Mouse (Mus musculus) midbrain, embryonic 12.5 days (tissue): ENCODE measurements around the gene Gm9837. TPM values are rescaled to one million over a fixed set of nuclear protein-coding genes. Genes with fewer than 3 reads are reported as not detected.
A peak's percentile ranks its signal among the peaks of the same experiment; 100 is the strongest.

Experiments used
- ATAC-seq: fragments of 200-750 bp; cut with Nextera tagmentation; 2 replicates; pipeline ENCODE4 v1.8.0; 2017; ENCODE audit warnings: low read depth, moderate TSS enrichment, moderate library complexity; ENCODE audit not compliant: low FRiP score
- H3K27ac ChIP-seq: fragments of 300-500 bp; sonication (generic); replicated peaks from 2 replicates; pipeline ENCODE4 v1.5.1; 2016; ENCODE audit warnings: mild to moderate bottlenecking
- H3K27me3 ChIP-seq: fragments of 300-500 bp; sonication (generic); 2 replicates; pipeline ENCODE4 v1.6.1; 2016; ENCODE audit warnings: mild to moderate bottlenecking
- H3K36me3 ChIP-seq: fragments of 300-500 bp; sonication (generic); 2 replicates; pipeline ENCODE4 v1.6.1; 2016
- H3K4me1 ChIP-seq: fragments of 300-500 bp; sonication (generic); 2 replicates; pipeline ENCODE4 v1.6.1; 2016
- H3K4me2 ChIP-seq: fragments of 300-500 bp; sonication (generic); replicated peaks from 2 replicates; pipeline ENCODE4 v1.6.1; 2016; ENCODE audit warnings: mild to moderate bottlenecking, moderate library complexity
- H3K4me3 ChIP-seq: fragments of 300-500 bp; sonication (generic); 2 replicates; pipeline ENCODE4 v1.5.1; 2016; ENCODE audit warnings: mild to moderate bottlenecking
- H3K9ac ChIP-seq: fragments of 300-500 bp; sonication (generic); replicated peaks from 2 replicates; pipeline ENCODE4 v1.6.1; 2016; ENCODE audit warnings: mild to moderate bottlenecking, moderate library complexity
- H3K9me3 ChIP-seq: fragments of 300-500 bp; sonication (generic); 2 replicates; pipeline ENCODE4 v1.6.1; 2016; ENCODE audit warnings: mild to moderate bottlenecking
- WGBS: fragments of 180-500 bp; shearing (Covaris S2); methylation state at CpG from one replicate; pipeline ENCODE4 v1.1.7; 2016; 5-methylcytosine and 5-hydroxymethylcytosine counted together
- polyA plus RNA-seq: library from polyadenylated mRNA; unstranded; fragments of >200 nt; fragmentation: Nextera tagmentation; extraction: Ambion mirVana; gene quantifications from 2 replicates; pipeline ENCODE4 v1.2.1, GENCODE M21; 2016

Gene Gm9837
- polyA plus RNA-seq, 1 experiment from 2014 or later = not detected

DNA sequence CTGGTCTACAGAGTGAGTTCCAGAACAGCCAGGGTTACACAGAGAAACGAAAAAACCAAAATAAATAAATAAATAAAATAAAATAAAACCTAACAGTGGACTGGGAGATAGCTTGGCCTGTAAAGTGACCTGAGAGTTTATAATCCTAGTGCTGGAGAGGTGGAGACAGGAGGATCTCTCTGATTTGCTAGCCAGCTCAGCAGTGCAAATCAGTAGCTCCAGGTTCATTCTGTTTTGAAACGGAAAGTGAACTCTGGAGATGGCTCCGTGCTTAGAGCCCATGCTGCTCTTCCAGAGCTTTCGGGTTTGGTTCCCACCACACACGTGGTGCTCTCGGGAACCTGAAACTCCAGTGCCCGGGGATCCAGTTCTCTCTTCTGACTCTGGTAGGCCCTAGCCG lies 22.3 kb downstream of the Gm9837 start:
- 88% methylated on average over 8 of the region's 8 CpGs for whole genome bisulfite sequencing
- Histone ChIP-seq H3K36me3 (no peaks in the 10 kb centered on the region), H3K9me3 (no peaks in the 10 kb centered on the region), H3K9ac (no peak overlapping the region), H3K27me3 (peaks cover 4% of the 10 kb centered on the region; the same call in 1 of the 2 replicates), H3K4me3 (no peak overlapping the region), H3K27ac (no peak overlapping the region), H3K4me1 (no peaks in the 10 kb centered on the region), H3K4me2 (no peak overlapping the region)
- no peak for ATAC-seq

DNA sequence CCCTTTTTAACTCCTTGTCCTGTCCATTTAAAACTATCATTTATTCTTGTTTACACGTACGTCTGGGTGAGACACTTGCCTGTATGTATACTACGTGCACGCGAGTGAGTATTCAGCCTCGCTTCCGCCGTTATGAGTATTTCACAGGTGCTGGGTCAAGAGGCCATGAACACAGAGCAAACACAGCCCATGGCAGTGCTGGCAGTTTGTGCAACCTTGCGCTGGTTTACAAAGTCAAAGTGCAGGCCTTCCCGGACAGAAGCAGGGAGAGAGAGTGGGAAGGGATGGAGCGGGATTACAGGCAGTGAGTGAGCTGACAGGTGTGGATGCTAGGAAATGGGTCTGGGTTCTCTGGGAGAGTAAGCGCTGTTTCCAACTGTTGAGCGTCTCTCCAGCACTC lies 24.1 kb downstream of the Gm9837 start:
- no peak for ATAC-seq

DNA sequence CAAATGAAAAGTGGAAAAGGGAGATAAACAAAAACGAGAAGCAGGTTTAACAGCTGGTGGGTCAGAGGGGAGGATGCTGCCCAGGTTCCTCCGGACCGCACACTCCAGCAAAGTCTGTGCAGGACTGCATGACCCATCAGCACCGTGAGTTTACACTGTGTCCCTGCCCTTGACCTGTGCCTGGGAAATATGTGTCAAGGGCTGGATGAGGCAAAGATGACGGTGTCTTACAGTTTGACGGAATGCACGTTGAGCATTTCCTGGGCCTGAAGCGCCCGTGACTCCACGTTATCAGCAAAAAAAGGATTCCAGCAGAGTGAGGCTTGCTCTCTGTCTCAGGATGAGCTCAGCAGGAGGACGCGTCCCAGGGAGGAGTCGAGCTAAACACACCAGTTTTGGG lies 24.7 kb downstream of the Gm9837 start:
- WGBS = 59% methylated on average over 13 of the region's 13 CpGs
- Histone ChIP-seq H3K4me1 (no peaks in the 10 kb centered on the region), H3K9ac (no peak overlapping the region)

More for the DNA sequence above, 24.1 kb downstream of the Gm9837 start:
- H3K36me3 ChIP-seq = no peaks in the 10 kb centered on the region
- H3K4me3 ChIP-seq = no peak overlapping the region
- H3K27ac ChIP-seq = no peak overlapping the region
- no peaks in the 10 kb centered on the region for H3K4me1 ChIP-seq
- H3K27me3 ChIP-seq = no peaks in the 10 kb centered on the region; the same call in 1 of the 2 replicates
- H3K9ac ChIP-seq = no peak overlapping the region
- H3K9me3 ChIP-seq = no peaks in the 10 kb centered on the region
- no peak overlapping the region for H3K4me2 ChIP-seq
- WGBS = 87% methylated on average over 13 of the region's 13 CpGs

DNA sequence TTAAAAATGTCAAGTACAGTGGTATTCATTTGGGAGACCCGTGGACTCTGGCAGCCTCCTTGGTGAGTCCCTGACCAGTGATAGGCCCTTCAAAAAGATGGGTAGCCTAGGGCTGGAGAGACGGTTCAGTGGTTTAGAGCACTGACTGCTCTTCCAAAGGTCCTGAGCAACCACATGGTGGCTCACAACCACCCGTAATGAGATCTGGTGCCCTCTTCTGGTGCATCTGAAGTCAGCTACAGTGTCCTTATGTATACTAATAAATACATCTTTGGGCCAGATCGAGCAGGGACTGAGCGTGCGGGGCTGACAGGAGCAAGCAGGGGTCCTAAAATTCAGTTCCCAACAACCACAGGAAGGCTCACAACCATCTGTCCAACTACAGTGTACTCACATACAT lies 26.4 kb downstream of the Gm9837 start:
- Histone ChIP-seq H3K4me1 (no peaks in the 10 kb centered on the region), H3K27ac (no peak overlapping the region), H3K9me3 (no peaks in the 10 kb centered on the region), H3K9ac (no peak overlapping the region), H3K4me2 (no peak overlapping the region), H3K4me3 (no peak overlapping the region), H3K27me3 (no peaks in the 10 kb centered on the region), H3K36me3 (no peaks in the 10 kb centered on the region)
- 44% methylated on average over 6 of the region's 6 CpGs for WGBS
- no peak for ATAC-seq

More for the DNA sequence above, 24.7 kb downstream of the Gm9837 start:
- Histone ChIP-seq H3K4me2 (no peak overlapping the region), H3K27me3 (no peaks in the 10 kb centered on the region; the same call in 1 of the 2 replicates), H3K36me3 (no peaks in the 10 kb centered on the region), H3K4me3 (no peak overlapping the region), H3K9me3 (no peaks in the 10 kb centered on the region), H3K27ac (no peak overlapping the region)
- ATAC-seq = no peak

DNA sequence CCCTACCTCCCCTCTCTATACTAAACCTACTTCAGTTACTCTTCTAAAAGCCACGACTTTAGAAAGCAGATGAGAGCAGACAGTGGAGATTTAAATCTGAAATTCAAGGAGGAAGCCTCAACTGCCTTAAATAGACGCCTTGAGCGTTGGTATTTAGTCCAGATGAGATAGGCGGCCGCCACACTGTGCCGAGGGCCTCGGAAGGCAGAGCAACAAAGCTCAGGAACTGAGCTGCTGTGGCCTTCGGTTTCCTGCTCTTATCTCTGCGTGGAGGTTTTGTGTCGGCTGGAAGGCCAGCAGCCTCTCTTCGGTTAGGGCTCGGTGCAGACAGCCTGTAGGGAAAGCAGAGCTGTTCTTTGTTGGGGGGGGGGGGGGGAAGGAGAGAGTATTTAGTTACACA lies 28.4 kb downstream of the Gm9837 start:
- no peak for ATAC-seq
- Histone ChIP-seq H3K4me3 (no peak overlapping the region), H3K9ac (no peak overlapping the region), H3K27me3 (no peaks in the 10 kb centered on the region), H3K36me3 (no peaks in the 10 kb centered on the region), H3K4me2 (no peak overlapping the region), H3K9me3 (no peaks in the 10 kb centered on the region), H3K4me1 (no peaks in the 10 kb centered on the region), H3K27ac (no peak overlapping the region)
- 49% methylated on average over 12 of the region's 12 CpGs for WGBS

DNA sequence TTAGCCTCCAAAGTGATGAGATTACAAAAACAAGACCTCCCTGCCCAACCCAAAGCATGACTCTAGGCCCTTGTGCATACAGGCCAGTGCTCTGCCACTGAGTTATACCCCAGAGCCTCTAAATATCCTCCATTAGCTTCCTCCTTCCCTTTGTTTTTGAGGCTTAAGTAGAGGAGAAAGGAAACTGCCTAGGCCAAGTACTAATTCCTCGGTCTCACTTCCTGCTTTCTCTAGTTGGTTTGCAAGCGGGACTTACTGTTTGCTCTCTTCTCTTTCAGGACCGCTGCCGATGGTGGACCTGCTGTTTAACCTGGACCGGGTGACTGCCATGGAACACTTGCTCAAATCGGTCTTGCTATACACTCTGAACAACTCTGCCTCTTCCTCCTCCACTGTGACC lies 33.9 kb downstream of the Gm9837 start:
- H3K4me3 ChIP-seq = no peak overlapping the region
- no peaks in the 10 kb centered on the region for H3K27me3 ChIP-seq
- no peaks in the 10 kb centered on the region for H3K36me3 ChIP-seq
- no peak overlapping the region for H3K9ac ChIP-seq
- no peak overlapping the region for H3K4me2 ChIP-seq
- H3K9me3 ChIP-seq = no peaks in the 10 kb centered on the region
- H3K4me1 ChIP-seq = peaks cover 3% of the 10 kb centered on the region
- WGBS = 89% methylated on average over 6 of the region's 6 CpGs
- no peak for ATAC-seq
- H3K27ac ChIP-seq = no peak overlapping the region

DNA sequence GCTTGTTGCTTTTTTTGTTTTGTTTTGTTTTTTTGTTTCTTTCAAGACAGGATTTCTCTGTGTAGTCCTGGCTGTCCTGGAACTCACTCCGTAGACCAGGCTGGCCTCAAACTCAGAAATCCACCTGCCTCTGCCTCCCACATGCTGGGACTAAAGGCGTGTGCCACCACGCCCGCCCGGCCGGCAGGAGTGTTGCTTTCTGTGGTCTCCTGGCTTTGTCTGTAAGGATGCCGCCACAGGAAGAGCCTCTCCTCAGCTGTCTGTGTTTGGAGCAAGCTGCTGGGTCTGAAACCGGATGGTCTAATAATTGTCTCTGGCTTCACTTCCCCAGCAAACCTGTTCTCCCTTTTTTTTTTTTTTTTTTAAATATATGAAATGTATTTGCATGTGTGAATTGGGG lies 34.8 kb downstream of the Gm9837 start:
- Histone ChIP-seq H3K9ac (no peak overlapping the region), H3K36me3 (no peaks in the 10 kb centered on the region), H3K9me3 (no peaks in the 10 kb centered on the region), H3K4me2 (no peak overlapping the region), H3K27ac (no peak overlapping the region), H3K27me3 (no peaks in the 10 kb centered on the region), H3K4me1 (peaks cover 5% of the 10 kb centered on the region), H3K4me3 (no peak overlapping the region)
- no peak for ATAC-seq
- 87% methylated on average over 8 of the region's 8 CpGs for WGBS

DNA sequence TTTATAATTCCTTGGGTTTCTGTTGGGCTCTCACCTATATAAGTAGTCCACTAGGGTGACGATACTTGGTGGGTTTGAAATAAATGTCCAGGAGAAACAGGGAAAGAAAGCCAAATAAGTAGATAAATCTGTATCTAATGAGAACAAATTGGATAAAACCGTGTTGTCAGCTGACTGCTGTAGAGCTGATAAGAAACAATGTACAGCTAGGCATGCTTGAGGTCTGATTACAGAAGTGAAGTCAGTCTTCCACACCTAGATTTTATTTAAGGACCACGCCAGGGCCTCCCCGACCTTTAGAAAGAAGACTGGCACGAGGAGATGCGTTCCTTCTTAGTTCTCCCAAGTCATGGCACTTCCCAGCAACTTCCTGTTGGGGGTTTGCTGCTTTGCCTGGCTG lies 37.2 kb downstream of the Gm9837 start:
- Histone ChIP-seq H3K27me3 (no peaks in the 10 kb centered on the region), H3K4me1 (peaks cover 15% of the 10 kb centered on the region), H3K36me3 (peaks cover 8% of the 10 kb centered on the region), H3K4me3 (no peak overlapping the region), H3K4me2 (no peak overlapping the region), H3K9ac (no peak overlapping the region), H3K27ac (no peak overlapping the region), H3K9me3 (no peaks in the 10 kb centered on the region)
- ATAC-seq = no peak
- WGBS = 74% methylated on average over 6 of the region's 6 CpGs

DNA sequence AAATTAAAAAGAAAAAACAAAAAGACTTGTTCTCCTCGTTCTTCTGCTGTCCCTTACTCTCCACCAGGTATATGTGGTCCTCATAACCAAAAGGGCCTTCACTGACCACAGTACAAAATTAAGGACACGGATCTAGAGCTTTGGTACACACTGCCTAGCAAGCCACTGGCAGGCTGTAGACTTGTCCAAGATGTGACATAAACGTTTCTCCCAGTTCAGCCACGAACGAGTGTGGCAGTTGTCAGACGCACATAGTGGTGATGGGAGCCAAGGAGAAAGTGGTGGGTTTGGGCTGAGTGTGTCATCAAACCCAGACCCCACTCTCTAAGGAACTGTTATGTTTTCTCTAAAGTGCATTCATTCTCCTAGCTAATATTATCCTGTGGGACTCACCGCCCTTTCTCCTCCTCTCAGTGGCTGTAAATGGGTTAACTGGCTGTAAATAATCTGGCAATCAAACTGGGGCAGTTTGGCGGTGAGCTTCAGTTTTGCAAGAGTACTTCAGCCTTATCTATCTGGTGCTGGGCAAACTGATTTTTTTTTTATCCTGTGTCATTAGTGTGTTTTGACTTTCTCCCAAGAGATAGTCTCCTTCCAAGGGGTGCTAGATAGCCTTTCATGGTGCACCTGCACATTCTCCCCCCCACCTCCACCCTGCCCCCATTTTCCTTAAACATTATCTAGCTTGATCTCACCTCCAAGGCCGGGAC lies 38.8 kb downstream of the Gm9837 start:
- no peaks in the 10 kb centered on the region for H3K27me3 ChIP-seq
- peak overlapping the region; percentile 91 for H3K4me2 ChIP-seq
- no peak; the same call in 1 of the 2 replicates for ATAC-seq
- peak overlapping the region; percentile 82 for H3K4me3 ChIP-seq
- H3K36me3 ChIP-seq = peaks cover 10% of the 10 kb centered on the region
- peak overlapping the region; percentile 5; the same call in 1 of the 2 replicates for H3K27ac ChIP-seq
- H3K4me1 ChIP-seq = peaks cover 15% of the 10 kb centered on the region
- H3K9me3 ChIP-seq = no peaks in the 10 kb centered on the region
- WGBS = 19% methylated on average over 9 of the region's 9 CpGs
- peak overlapping the region; percentile 12; the same call in 1 of the 2 replicates for H3K9ac ChIP-seq

DNA sequence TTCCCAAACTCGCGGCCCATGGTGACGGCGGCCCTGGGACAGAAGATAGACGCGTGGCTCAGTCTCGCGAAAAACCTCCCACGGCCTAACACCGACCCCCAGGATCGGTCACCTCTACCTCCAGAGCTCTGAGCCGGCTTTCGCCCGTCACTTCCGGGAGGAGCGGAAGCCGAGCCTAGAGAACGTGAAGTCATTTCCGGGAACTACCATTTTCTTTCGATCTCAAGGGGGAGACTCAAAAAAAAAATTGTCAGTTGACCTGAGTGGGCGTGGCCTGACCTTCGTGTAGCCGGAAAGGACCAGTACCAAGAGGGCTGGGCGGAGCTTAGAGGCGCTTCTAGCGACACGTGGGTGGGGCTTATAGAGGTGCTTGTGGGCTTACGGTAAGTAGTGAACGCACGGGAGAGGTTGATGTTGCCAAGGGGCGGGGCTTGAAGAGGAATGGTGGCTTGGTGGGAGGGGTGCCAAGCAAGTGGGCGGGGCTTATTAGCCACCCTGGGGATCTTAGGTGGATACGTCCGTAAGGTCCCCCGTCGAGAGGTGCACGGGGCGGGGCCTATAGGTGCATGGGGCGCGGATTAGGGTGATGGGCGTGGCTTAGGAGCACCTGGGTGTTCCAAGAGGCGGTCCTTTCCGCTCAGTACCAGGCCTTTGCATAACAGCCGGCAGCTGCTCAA lies 39.5 kb downstream of the Gm9837 start, which contains the start of the genes Uqcrq and Gdf9:
Gene Uqcrq (minus strand): TSS at position 162 of the 677 bp plus-strand sequence.
Gene Gdf9 (plus strand): TSS at position 354 of the 677 bp plus-strand sequence.
- Histone ChIP-seq H3K27me3 (no peaks in the 10 kb centered on the region), H3K4me3 (peak within 1 kb of the TSS; percentile 82), H3K9ac (peak within 1 kb of the TSS; percentile 85), H3K4me1 (peaks cover 15% of the 10 kb centered on the region), H3K9me3 (no peaks in the 10 kb centered on the region), H3K4me2 (peak within 1 kb of the TSS; percentile 91), H3K36me3 (peaks cover 10% of the 10 kb centered on the region), H3K27ac (peak within 1 kb of the TSS; percentile 67)
- WGBS = under 1% methylated on average over 44 of the region's 44 CpGs
- ATAC-seq = peak; percentile 95

DNA sequence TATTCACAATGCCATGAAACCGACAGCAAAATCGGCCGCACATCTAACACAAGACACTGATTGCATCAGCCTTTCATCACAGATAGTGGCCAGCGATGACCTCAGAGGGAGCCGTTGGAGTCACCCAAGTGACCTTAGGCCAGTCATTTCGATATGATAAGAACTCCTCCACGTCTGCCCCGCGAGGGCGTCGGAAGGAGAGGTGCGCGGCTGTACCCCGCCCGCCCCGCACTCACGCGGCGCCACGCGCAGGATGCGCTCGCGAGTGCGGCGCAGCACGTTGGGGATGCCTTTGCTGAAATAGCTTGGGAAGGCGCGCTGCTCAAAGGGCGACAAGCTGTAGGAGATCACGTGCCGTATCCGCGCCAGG lies 40.0 kb downstream of the Gm9837 start:
- peak; percentile 53; the same call in 1 of the 2 replicates for ATAC-seq
- no peaks in the 10 kb centered on the region for H3K27me3 ChIP-seq
- under 1% methylated on average over 34 of the region's 34 CpGs for WGBS
- peak overlapping the region; percentile 82 for H3K4me3 ChIP-seq
- H3K4me1 ChIP-seq = peaks cover 15% of the 10 kb centered on the region
- peaks cover 10% of the 10 kb centered on the region for H3K36me3 ChIP-seq
- peak overlapping the region; percentile 91 for H3K4me2 ChIP-seq
- peak overlapping the region; percentile 85 for H3K9ac ChIP-seq
- H3K27ac ChIP-seq = peak overlapping the region; percentile 67
- H3K9me3 ChIP-seq = no peaks in the 10 kb centered on the region

DNA sequence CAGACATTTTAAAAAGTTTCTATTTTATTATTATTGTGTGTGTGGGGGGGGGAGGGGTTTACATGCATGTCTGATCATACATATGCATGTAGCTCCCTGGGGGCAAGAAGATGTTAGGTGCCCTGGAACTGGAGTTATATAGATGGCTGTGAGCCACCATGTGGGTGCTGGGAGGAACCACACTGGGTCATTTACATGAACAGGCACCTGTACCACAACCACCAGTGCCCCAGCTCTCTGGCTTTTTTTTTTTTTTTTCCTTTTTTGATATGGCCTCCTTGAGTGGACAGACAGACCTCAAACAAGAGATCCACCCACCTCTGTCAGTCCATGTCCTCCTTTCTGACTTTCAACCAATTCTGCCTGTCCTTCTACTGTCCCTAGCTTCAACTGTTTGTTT lies 41.1 kb downstream of the Gm9837 start:
- Histone ChIP-seq H3K4me2 (peak overlapping the region; percentile 91), H3K36me3 (peaks cover 10% of the 10 kb centered on the region), H3K4me3 (peak overlapping the region; percentile 82), H3K4me1 (peaks cover 15% of the 10 kb centered on the region), H3K9me3 (no peaks in the 10 kb centered on the region), H3K9ac (no peak overlapping the region), H3K27me3 (no peaks in the 10 kb centered on the region), H3K27ac (no peak overlapping the region)
- no peak for ATAC-seq
